Mouse (Mus musculus) left cerebral cortex, adult 2 months (tissue): ENCODE data around the gene Kbtbd4. TPM values are rescaled to one million over a fixed set of nuclear protein-coding genes. Genes with fewer than 3 reads are reported as not detected.

Experiments used
- DNase-seq, 2 experiments: peaks; one replicate each; pipeline ENCODE4 v3.0.0; 2021 to 2022; ENCODE audit warnings: low spot score in 2 of 2, mixed read lengths in 1 of 2; ENCODE audit errors: extremely low spot score in 1 of 2
- H3K27ac ChIP-seq: fragments of 200-600 bp; 2 replicates; pipeline ENCODE4 v1.8.1; 2022
- H3K4me3 ChIP-seq: fragments of 200-600 bp; 2 replicates; pipeline ENCODE4 v1.8.1; 2022
- CTCF ChIP-seq: fragments of 200-600 bp; IDR thresholded peaks from 2 replicates; pipeline ENCODE4 v1.8.1; 2022; ENCODE audit warnings: antibody characterized with exemption, mild to moderate bottlenecking, moderate library complexity
- intact Hi-C: fragments of 180-260 bp; cut with DNase I; formaldehyde crosslinking; loops from one replicate; pipeline ENCODE4 v1.15.1; 2025
- total RNA-seq, 2 experiments: library from RNA; stranded (reverse); gene quantifications; 2 replicates each; pipeline ENCODE4 v1.2.3; 2021

The Kbtbd4 gene
- total RNA-seq, 2 experiments from 2014 or later, result 36.5 to 41.2 TPM

GRCm38 (mm10) chr2:90910861-90911260 is 6.3 kb downstream of the Kbtbd4 start:
- no peak overlapping the region for H3K4me3 ChIP-seq
- no peak for TF ChIP-seq CTCF
- no peak overlapping the region for H3K27ac ChIP-seq
- intact Hi-C loops, result no loop called here
- DNase-seq, result no peak

- H3K27ac ChIP-seq, result no peak overlapping the region
- intact Hi-C loops, result no loop called here
- no peak overlapping the region for H3K4me3 ChIP-seq
- TF ChIP-seq CTCF, result no peak
- DNase-seq, result no peak
Observed at GRCm38 (mm10) chr2:90911668-90912067, 7.1 kb downstream of the Kbtbd4 start.

DNA sequence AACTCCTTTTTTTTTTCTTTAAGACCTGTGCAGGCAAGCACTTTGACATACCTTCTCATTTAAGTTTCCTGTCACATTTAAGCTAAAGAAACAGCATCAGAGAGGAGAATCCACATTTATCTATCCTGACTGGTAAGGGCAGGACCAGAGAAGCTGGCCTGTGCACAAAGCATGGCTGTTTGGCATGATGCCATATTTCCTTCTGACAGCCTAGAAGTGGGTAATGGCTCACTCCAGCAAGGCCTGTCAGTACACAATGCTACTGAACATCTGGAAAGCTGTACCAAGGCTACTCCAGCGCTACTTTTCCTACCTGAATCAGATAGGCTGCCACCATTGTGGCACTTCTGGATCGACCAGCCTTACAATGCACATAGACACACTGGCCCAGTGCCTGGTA is 9.1 kb downstream of the Kbtbd4 start:
- no peak for DNase-seq
- intact Hi-C loops, result loop anchor here (2.0 kb wide), 1 partner anchor 147 kb away; no protein-coding TSS in a partner anchor
- peak overlapping the region; percentile 24 for H3K27ac ChIP-seq
- H3K4me3 ChIP-seq, result no peak overlapping the region
- TF ChIP-seq CTCF, result no peak

- H3K4me3 ChIP-seq, result no peak overlapping the region
- H3K27ac ChIP-seq, result peak overlapping the region; percentile 51
- no peak for TF ChIP-seq CTCF
- intact Hi-C loops, result loop anchor here (2.0 to 5.0 kb wide), 2 partner anchors 52 to 145 kb away; no protein-coding TSS in a partner anchor
- DNase-seq, result no peak
Observed at GRCm38 (mm10) chr2:90915516-90915915, 11.0 kb downstream of the Kbtbd4 start.

GRCm38 (mm10) chr2:90916560-90917232 is 12.2 kb downstream of the Kbtbd4 start:
- intact Hi-C loops, result loop anchor here (2.0 to 5.0 kb wide), 2 partner anchors 24 to 51 kb away; partner anchors contain the start of gene Celf1
- peak overlapping the region; percentile 99 for H3K27ac ChIP-seq
- peak in 1 of 2 experiments; percentile 18 for DNase-seq
- H3K4me3 ChIP-seq, result peak overlapping the region; percentile 76
- TF ChIP-seq CTCF, result no peak

DNA sequence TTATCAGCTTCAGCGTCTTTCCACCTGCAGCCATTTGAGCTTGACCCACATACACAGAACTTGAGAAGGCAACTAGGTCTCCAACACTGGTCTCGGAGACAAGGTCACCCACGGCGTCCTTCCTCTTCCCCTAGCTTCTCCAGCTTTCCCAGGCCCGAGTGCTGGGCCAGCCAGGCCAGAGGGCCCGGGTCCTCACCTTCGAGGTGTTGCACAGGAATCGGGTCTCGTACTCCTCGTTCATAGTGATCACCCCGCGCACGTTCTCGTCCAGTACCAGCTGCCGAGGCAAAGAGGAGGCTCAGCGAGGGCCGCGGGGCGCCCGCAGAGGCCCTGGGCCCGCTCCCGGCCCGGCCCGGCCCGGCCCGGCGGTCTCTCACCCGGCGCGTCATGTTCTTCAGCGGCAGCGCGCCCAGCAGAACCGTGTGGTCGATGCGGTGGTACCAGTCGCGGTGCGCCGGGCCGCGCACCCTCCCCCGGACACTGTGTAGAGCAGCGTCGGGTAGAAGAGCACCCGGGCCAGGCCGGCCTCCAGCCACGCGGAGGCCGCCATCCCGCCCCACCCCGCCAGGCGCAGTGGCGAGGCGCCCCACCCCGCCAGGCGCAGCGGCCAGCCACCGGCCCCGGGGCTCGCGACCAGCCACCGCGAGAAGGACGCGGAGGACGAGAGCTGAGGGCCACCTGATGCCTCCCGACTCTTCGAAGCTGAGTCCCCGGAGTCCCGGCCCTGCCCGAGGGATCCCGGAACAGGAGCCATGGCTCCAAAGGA is 12.9 kb downstream of the Kbtbd4 start:
- DNase-seq, result peak; percentile 51 to 67
- intact Hi-C loops, result loop anchor here (2.0 to 5.0 kb wide), 2 partner anchors 23 to 50 kb away; partner anchors contain the start of gene Celf1
- peak; percentile 10; the same call in 1 of the 2 replicates for TF ChIP-seq CTCF
- Histone ChIP-seq H3K27ac (peak overlapping the region; percentile 99), H3K4me3 (peak overlapping the region; percentile 76)

- no peak for TF ChIP-seq CTCF
- no peak for DNase-seq
- peak overlapping the region; percentile 76 for H3K4me3 ChIP-seq
- peak overlapping the region; percentile 99 for H3K27ac ChIP-seq
- intact Hi-C loops, result loop anchor here (2.0 to 5.0 kb wide), 2 partner anchors 23 to 49 kb away; partner anchors contain the start of gene Celf1
Observed at GRCm38 (mm10) chr2:90917999-90918698, 13.6 kb downstream of the Kbtbd4 start.

GRCm38 (mm10) chr2:90921178-90921577 is 16.6 kb downstream of the Kbtbd4 start:
- H3K4me3 ChIP-seq, result no peak overlapping the region
- no peak overlapping the region for H3K27ac ChIP-seq
- DNase-seq, result no peak
- no peak for TF ChIP-seq CTCF
- intact Hi-C loops, result no loop called here

- DNase-seq, result no peak
- Histone ChIP-seq H3K4me3 (no peak overlapping the region), H3K27ac (no peak overlapping the region)
- intact Hi-C loops, result no loop called here
- TF ChIP-seq CTCF, result no peak
Observed at GRCm38 (mm10) chr2:90922636-90923035, 18.1 kb downstream of the Kbtbd4 start.

- Histone ChIP-seq H3K27ac (no peak overlapping the region), H3K4me3 (no peak overlapping the region)
- intact Hi-C loops, result no loop called here
- no peak for DNase-seq
- no peak for TF ChIP-seq CTCF
Observed at GRCm38 (mm10) chr2:90928566-90928965, 24.0 kb downstream of the Kbtbd4 start.

DNA sequence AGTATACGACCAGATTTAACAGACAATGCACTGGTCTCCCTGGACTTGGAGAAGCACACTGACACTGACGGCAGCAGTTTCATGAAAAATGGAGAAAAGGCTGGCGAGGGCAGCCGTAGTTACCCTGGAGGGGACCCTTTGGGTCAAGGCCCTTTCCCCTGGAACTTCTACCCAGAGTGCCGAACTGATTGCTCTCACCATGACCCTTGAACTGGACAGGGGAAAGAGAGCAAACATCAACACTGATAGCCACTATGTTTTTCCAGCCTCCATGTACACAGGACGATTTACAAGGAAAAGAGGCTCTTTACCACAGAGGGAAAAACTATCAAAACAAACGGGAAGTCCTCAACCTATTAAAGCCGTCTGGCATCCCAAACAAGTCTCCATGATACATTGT is 27.3 kb downstream of the Kbtbd4 start:
- no peak overlapping the region for H3K27ac ChIP-seq
- intact Hi-C loops, result no loop called here
- TF ChIP-seq CTCF, result no peak
- no peak for DNase-seq
- no peak overlapping the region for H3K4me3 ChIP-seq

- no peak overlapping the region for H3K4me3 ChIP-seq
- TF ChIP-seq CTCF, result no peak
- intact Hi-C loops, result no loop called here
- no peak for DNase-seq
- H3K27ac ChIP-seq, result no peak overlapping the region
Observed at GRCm38 (mm10) chr2:90932273-90932672, 27.7 kb downstream of the Kbtbd4 start.
